Mouse (Mus musculus): ENCODE results near the gene Tmem97. TPM values are rescaled to one million over a fixed set of nuclear protein-coding genes. Genes with fewer than 3 reads are reported as not detected.

Tmem97 gene
- total RNA-seq, 4 experiments from 2014 or later: 3.4 to 5.5 (median 4.3) TPM

DNA sequence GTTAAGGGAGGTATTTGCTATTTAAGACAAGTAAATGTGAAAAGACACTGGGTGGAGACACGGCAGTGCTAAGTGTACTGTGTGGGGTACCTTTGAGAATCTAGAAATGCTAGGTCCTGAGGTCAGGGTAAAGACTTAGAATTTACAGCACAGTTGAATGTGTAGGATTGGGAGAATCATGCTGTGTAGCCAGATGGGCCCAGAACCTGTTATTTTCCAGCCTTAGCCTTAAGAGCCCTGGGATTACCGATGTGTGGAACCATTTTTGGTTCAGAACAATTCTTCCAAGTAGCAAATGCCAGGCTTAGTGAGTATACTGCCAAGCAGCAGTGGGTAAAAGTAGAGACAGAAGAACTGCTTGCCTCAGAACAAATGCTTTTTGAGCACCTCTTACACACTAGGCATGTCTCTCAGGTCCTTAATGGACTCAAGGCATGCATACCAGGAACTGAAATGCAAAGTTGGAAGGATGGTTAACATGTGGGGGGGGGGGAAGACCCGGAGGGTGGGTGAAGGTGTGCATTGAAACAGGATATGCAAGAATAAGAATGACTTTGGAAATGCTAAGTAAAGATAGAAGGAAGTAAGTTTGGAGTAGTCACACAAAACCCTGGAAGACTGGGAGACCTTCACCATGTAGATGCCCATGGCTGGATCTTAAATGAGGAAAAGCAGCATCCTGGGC lies 37.3 kb downstream of the Tmem97 start:
- DNase-seq (ENCODE audit: low spot score): no peak

DNA sequence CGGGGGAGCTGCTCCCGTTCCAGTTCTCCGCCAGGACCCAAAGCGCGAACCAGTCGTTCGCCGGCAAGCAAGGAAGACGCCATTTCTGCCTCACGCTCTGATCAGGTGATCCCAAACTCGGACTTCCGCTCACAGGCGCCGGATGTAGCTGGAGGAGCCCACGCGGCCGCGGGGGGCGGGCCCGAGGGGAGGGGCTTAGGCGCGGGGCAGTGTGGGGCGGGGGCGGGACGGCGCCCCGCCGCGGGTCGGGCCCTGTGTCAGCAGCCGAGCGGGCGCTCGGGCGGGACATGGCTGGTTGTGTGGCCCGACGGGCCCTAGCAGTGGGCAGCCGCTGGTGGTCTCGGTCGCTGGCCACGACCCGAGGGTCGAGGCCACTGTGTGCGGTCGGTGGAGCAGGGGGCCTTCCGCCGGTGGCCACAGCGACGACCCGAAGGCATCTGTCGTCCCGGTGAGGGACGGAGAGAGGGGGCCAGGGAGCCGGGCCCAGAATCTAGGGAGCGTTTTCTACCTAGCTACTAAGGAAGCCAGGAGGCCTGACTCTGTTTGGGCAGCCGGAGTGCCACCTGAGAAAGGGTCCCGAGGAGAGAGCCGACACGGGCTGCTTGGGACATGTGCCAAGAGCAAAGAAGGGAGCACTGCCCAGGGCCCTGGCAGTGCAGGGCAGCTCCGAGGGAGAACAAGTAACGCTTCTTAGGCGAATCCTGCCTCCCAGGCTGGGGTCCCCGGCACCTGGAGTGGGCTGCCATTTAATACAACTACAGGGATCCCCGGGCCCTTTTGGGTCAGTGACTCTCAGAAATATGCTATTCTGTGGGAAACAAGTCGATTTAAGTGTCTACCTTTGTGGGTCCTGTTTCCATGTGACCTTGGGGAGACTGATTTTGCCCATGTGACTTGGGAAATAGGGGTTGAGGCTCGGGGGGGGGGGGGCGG lies 38.3 kb downstream of the Tmem97 start, which contains the start of the genes Tmem199 and Poldip2:
TSS of gene Tmem199 (minus strand) at position 148 of the 933 bp plus-strand sequence.
TSS of gene Poldip2 (plus strand) at position 169 of the 933 bp plus-strand sequence.
- DNase-seq (ENCODE audit: low spot score): peak; percentile 88

DNA sequence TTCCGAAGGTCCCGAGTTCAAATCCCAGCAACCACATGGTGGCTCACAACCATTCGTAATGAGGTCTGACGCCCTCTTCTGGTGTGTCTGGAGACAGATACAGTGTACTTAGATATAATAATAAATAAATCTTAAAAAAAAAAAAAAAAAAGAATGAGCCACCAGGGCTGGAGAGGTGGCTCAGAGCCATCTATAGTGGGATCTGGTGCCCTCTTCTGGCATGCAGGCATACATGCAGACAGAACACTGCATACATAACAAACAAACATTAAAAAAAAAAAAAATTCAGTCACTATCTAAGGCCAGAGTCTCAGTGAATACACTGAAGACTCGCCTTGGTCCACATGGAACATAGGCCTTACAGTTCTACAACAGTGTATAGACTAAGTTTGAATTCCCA lies 41.4 kb downstream of the Tmem97 start:
- no peak for DNase-seq (ENCODE audit: low spot score)

DNA sequence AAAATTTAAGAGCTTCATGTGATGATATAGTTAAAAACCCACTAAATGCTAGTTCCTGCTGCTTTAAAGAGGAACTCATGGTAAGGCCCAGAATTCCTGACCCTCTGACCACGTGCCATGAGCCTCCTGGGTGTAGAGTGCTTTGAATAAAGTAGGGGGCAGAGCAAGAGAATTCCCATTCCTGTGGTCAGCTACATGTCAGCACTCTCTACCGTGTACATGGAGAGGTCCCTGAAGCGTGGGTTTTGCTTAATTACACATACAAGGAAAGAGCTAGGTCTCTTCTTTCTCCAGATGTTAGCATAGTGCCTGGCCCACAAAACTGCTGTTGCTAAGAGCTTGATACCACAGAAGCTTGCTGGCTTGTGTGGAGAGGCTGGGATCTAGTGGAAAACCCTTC lies 45.1 kb downstream of the Tmem97 start:
- DNase-seq (ENCODE audit: low spot score): no peak

DNA sequence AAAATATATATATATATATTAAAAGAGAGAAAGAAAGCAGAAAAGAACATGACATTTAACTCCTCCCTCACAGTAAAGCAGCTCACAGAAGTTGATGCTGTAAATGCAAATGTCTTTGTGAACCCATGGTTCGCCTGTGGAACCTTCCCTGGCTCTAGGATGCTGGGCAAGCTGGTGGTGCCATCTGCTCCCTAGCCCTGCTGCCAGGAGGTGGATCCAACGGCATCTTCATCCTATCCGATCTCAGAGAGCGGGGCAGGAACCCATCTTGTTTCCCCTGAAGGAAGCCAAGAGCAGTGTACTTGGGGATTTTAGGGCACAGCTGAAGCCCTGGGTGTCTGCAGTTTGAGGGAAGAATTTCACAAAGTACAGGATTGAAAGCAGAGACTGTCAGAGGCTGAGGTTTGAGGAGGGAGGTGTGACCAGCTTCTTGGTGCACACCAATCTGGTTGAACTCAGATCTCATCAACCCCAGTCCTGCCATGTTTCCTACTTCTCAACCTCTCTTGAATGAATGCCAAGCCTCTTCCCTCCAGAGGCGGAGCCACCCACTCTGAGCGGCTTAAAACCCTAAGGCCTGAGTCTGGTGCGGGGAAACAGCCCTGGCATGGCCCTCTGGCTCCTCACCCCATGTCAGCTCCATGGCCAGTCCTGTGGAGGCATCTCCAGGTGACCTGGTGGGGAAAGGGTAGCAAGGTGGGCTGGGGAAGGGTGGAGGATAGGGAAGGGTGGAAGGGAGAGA lies 47.5 kb downstream of the Tmem97 start, which contains the start of gene Sebox:
TSS of gene Sebox (plus strand) at position 539 of the 742 bp plus-strand sequence.
- no peak for DNase-seq (ENCODE audit: low spot score)

DNA sequence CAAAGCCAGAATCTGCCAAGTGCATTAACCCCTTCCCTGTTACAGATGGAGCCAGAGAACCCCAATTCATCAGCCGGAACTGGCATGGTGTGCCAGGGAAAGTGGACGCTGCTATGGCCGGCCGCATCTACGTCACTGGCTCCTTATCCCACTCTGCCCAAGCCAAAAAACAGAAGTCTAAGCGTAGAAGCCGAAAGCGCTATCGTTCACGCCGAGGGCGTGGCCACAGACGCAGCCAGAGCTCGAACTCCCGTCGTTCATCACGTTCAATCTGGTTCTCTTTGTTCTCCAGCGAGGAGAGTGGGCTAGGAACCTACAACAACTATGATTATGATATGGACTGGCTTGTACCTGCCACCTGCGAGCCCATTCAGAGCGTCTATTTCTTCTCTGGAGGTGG lies 49.0 kb downstream of the Tmem97 start:
- DNase-seq (ENCODE audit: low spot score): no peak

DNA sequence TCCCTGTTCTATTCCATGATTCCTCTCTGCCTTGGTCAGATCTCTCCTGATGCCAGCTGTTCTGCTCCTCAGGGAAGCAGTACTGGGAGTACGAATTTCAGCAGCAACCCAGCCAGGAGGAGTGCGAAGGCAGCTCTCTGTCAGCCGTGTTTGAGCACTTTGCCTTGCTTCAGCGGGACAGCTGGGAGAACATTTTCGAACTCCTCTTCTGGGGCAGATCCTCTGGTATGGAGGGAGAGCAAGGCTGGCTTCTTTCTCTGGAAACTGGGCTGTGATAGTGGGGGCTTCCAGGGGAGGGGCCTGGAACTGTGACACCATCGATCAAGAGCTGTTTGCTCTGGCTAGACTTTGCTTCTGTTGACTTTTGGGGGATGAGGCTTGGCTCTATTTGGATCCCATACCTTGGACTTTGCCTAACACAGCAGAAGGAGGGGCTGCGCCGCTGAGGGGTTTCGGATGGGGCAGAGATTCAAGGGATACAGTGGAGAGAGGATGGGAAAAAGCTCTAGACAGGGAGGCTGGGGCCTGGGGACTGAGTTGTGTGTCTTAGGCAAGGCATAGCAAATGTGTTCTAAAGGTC lies 49.9 kb downstream of the Tmem97 start:
- DNase-seq (ENCODE audit: low spot score): no peak

DNA sequence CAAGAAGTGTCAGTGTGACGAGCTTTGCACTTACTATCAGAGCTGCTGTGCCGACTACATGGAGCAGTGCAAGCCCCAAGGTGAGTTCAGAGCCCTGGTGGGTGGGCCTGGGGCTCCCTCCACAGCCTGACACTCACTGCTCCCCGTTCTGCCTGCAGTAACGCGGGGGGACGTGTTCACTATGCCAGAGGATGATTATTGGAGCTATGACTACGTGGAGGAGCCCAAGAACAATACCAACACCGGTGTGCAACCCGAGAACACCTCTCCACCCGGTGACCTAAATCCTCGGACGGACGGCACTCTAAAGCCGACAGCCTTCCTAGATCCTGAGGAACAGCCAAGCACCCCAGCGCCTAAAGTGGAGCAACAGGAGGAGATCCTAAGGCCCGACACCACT lies 51.0 kb downstream of the Tmem97 start:
- DNase-seq (ENCODE audit: low spot score): no peak

DNA sequence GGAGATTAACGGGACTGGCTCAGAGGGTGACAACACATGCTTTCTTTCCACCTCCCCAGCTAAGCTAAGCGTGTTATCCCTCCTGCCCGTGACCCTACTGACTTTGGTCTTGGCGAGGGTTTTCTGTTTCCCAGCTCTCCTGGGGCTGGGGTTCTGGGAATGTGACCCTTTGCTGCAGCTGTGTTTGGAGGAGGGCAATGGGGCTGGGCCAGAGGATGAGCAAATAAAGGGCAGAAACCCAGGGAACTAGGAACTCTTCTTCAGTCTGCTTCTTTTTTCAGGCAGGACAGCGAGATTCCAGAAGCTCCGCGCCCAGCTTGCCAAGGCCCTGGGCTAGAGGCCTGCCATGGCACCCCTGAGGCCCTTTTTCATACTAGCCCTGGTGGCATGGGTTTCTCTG lies 51.6 kb downstream of the Tmem97 start, which contains the start of gene Vtn:
TSS of gene Vtn (plus strand) at position 88 of the 400 bp plus-strand sequence.
- DNase-seq (ENCODE audit: low spot score): peak; percentile 39

DNA sequence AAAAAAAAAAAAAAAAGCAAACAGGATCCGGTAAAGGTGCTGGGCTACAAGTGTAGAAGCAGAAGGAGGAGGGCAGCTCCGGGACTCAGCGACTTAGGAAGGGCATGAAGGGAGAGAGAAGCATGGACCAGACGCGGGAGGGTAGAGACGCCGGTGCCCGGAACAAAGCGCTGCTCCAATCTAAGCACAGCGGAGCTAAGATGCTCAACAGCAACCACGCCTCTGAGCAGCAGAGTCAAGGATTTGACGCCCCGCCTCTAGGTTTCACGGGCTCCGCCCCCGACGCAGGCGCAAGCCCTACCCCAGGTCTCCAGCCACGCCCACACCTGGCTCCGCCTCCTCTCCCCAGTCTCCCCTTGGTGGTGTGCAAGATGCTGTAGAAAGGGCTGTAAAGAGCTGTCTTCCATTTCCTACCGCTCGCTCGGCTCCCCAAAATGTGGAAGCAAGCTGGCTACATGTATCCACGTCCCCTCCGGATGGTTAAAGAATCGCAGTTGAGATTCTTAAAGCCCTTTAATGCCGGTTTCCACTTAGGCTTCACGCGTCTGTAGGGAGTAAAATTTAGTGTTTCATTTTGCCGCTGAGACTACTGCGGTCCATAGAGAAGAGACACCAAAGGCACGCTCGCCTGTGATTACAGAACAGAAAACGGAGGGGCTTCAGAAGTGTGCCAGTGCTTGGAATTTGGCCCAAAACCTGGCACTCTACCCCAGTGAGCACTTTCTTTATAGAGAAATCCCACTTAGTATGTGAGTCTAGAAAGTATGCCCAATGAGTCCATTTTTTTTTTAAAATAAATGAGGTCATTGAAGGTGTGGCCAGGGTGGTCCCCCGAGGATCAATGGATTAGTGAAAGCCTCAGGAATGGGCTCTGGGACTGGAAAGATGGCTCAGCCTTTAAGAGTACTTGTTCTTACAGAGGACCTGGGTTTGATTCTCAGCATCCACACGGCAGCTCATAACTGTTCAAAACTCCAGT lies 52.7 kb downstream of the Tmem97 start, which contains the start of gene Sarm1:
TSS of gene Sarm1 (minus strand) at position 211 of the 979 bp plus-strand sequence.
- peak; percentile 91 for DNase-seq (ENCODE audit: low spot score)

DNA sequence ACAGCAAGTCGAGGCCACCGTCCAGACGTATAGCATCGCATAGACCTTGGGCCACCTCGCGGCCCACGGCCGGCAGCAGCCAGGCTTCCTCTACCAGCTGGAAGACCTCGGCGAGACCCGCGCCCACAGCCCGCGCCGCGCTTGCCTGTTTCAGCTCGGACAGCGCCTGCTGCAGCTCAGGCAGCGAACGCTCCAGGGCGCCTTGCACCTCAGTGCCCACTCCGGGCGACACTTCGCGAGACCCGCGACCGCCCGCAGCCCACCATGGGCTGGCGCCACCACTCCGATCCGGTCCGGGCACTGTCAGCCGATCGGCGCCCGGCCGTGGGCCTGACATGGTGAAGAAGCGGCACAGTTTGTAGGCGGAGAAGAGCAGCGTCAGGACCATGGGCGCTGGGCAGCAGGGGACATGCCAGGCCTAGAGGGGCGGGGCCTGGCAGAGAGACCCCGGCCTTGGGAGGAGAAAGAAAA lies 53.5 kb downstream of the Tmem97 start:
- DNase-seq (ENCODE audit: low spot score): no peak

DNA sequence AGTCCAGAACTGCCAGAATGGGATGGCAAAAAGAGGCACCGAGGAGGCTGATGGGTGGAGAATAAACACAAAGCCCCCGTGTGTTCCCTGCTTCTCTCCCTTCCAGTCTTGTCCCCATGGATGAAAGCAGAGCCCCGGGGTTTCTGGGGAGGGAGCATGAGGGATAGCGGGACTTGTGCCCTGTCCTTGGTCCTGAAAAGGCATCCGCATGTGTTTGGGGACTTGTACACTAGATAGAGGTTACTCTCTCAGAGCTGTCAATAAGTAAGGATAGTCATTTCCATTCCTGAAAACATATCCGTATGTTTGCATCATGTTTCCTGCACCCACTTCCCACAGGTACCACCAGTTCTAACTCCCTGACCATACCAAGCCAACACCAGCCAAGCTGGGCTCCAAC lies 54.7 kb downstream of the Tmem97 start:
- DNase-seq (ENCODE audit: low spot score): no peak

Other genes with a start within 250 kb of the Tmem97 start
- under 1 TPM; 0.31 to 0.57 (median 0.46) TPM for gene Spag5, start 249.2 kb downstream of the Tmem97 start, total RNA-seq (2022)
- gene Aldoc, start 227.8 kb downstream of the Tmem97 start, total RNA-seq (2022): 1 to 10 TPM in 3 of 4 experiments, under 1 TPM in 1; 0.75 to 1.8 (median 1.3) TPM
- 10 to 100 TPM; 24.6 to 27.1 (median 25.1) TPM for gene Pigs, start 222.4 kb downstream of the Tmem97 start, total RNA-seq (2022)
- 1 to 10 TPM; 3.5 to 6.8 (median 4.8) TPM for gene Unc119, start 207.3 kb downstream of the Tmem97 start, total RNA-seq (2022)
- gene Foxn1, start 164.2 kb downstream of the Tmem97 start, total RNA-seq (2022): not detected
- not detected for gene Slc13a2, start 128.6 kb downstream of the Tmem97 start, total RNA-seq (2022)
- 1 to 10 TPM; 1.4 to 3.3 (median 1.9) TPM for gene Slc46a1, start 85.1 kb downstream of the Tmem97 start, total RNA-seq (2022)
- under 1 TPM; 0.38 to 0.81 (median 0.48) TPM for gene Sarm1, start 53.0 kb downstream of the Tmem97 start, total RNA-seq (2022)
- 10 to 100 TPM; 14.3 to 19.1 (median 17.1) TPM for gene Vtn, start 51.7 kb downstream of the Tmem97 start, total RNA-seq (2022)
- not detected for gene Sebox, start 47.3 kb downstream of the Tmem97 start, total RNA-seq (2022)
- gene Tmem199, start 38.6 kb downstream of the Tmem97 start, total RNA-seq (2022): 10 to 100 TPM; 11.2 to 12.9 (median 12.5) TPM
- 100 to 1,000 TPM; 141 to 157 (median 151) TPM for gene Poldip2, start 38.6 kb downstream of the Tmem97 start, total RNA-seq (2022)
- 10 to 100 TPM; 33.8 to 41.8 (median 37.6) TPM for gene Tnfaip1, start 14.4 kb downstream of the Tmem97 start, total RNA-seq (2022)
- 10 to 100 TPM; 30.3 to 36.6 (median 35.8) TPM for gene Ift20, start 14.4 kb downstream of the Tmem97 start, total RNA-seq (2022)
- 10 to 100 TPM; 11.7 to 15.2 (median 12.4) TPM for gene Nlk, start 146.6 kb upstream of the Tmem97 start, total RNA-seq (2022)
- gene Ccnq, start 201.0 kb upstream of the Tmem97 start, total RNA-seq (2022): 10 to 100 TPM; 18.2 to 20.6 (median 18.8) TPM

Data from heart, adult 8-10 months (tissue).